Mouse (Mus musculus) lung, postnatal 0 days (tissue): Measurements from ENCODE around the gene Gemin5. TPM values are rescaled to one million over a fixed set of nuclear protein-coding genes. Genes with fewer than 3 reads are reported as not detected.
A peak's percentile ranks its signal among the peaks of the same experiment; 100 is the strongest.
"Not testable (repeated sequence)": the region's sequence is repeated elsewhere in the genome, so short reads cannot be mapped to it uniquely, and the experiment has no call there.

Source experiments
- ATAC-seq: fragments of 200-750 bp; cut with Nextera tagmentation; 2 replicates; pipeline ENCODE4 v1.8.0; 2017; ENCODE audit warnings: moderate library complexity
- DNase-seq: peaks from one replicate; pipeline ENCODE4 v3.0.0-alpha.2; 2016; ENCODE audit warnings: low spot score
- H3K27ac ChIP-seq: fragments of 300-500 bp; sonication (generic); 2 replicates; pipeline ENCODE4 v1.5.1; 2014; ENCODE audit warnings: antibody characterized with exemption, mild to moderate bottlenecking, low read length, mixed read lengths
- H3K27me3 ChIP-seq: fragments of 300-500 bp; sonication (generic); replicated peaks from 2 replicates; pipeline ENCODE4 v1.6.1; 2014; ENCODE audit warnings: low read length, mixed read lengths; ENCODE audit not compliant: insufficient read depth
- H3K36me3 ChIP-seq: fragments of 300-500 bp; sonication (generic); 2 replicates; pipeline ENCODE4 v1.6.1; 2014; ENCODE audit warnings: low read length, mixed read lengths; ENCODE audit not compliant: insufficient read depth
- H3K4me1 ChIP-seq: fragments of 300-500 bp; sonication (generic); 2 replicates; pipeline ENCODE4 v1.6.1; 2014; ENCODE audit warnings: antibody characterized with exemption, low read depth, low read length, mixed read lengths; ENCODE audit not compliant: insufficient read depth
- H3K4me2 ChIP-seq: fragments of 300-500 bp; sonication (generic); replicated peaks from 2 replicates; pipeline ENCODE4 v1.6.1; 2014; ENCODE audit warnings: low read depth, mild to moderate bottlenecking, low read length, moderate library complexity, mixed read lengths
- H3K4me3 ChIP-seq: fragments of 300-500 bp; sonication (generic); 2 replicates; pipeline ENCODE4 v1.5.1; 2014; ENCODE audit warnings: low read depth, low read length
- H3K9ac ChIP-seq: fragments of 300-500 bp; sonication (generic); replicated peaks from 2 replicates; pipeline ENCODE4 v1.6.1; 2014; ENCODE audit warnings: low read depth, mild to moderate bottlenecking
- H3K9me3 ChIP-seq: fragments of 300-500 bp; sonication (generic); 2 replicates; pipeline ENCODE4 v1.6.1; 2016; ENCODE audit warnings: low read length, mixed read lengths
- CTCF ChIP-seq: IDR thresholded peaks from 2 replicates; pipeline ENCODE4 v1.5.1; 2016; ENCODE audit warnings: antibody characterized with exemption, mild to moderate bottlenecking
- EP300 ChIP-seq: IDR thresholded peaks from 2 replicates; pipeline ENCODE4 v1.6.1; 2016; ENCODE audit warnings: antibody characterized with exemption, mild to moderate bottlenecking, control low read depth
- WGBS: fragments of 180-500 bp; shearing (Covaris S2); extraction: QIAGEN DNeasy Blood & Tissue Kit; methylation state at CpG from one replicate; pipeline ENCODE4 v1.1.7; 2014; 5-methylcytosine and 5-hydroxymethylcytosine counted together
- polyA plus RNA-seq: library from polyadenylated mRNA; unstranded; fragments of >200 nt; fragmentation: Nextera tagmentation; extraction: Ambion mirVana; gene quantifications from 2 replicates; pipeline ENCODE4 v1.2.1, GENCODE M21; 2015

Gene Gemin5
- polyA plus RNA-seq, 1 experiment from 2014 or later, result 4.3 TPM

DNA sequence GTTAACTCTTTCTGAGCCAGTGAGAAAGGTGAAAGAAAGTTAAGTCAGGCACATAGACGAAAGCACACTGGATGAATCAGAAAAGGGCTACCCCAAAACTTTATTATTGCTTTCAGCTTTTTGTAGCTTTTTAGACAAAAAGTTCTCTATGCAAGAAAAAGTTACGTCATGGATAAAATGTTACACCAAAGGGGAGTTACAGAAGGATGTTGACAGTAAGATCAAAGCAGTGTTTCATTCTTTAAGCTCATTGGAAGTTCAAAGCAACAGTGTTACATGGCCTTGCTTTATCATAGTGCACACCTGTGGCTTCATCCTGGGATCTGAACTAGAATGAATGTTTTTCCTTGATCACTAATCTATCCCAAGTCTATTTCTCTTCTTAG, 43.3 kb upstream of the Gemin5 start:
- TF ChIP-seq EP300, result no peak
- no peak for TF ChIP-seq CTCF
- no peak overlapping the region for H3K27ac ChIP-seq
- DNase-seq, result no peak
- H3K4me3 ChIP-seq, result no peak overlapping the region
- WGBS, result 25% methylated on average over 2 of the region's 2 CpGs
- no peaks in the 10 kb centered on the region for H3K27me3 ChIP-seq
- H3K4me1 ChIP-seq, result peaks cover 5% of the 10 kb centered on the region; the same call in 1 of the 2 replicates
- ATAC-seq, result no peak
- no peak overlapping the region for H3K4me2 ChIP-seq
- no peak overlapping the region for H3K9ac ChIP-seq
- no peaks in the 10 kb centered on the region for H3K9me3 ChIP-seq
- H3K36me3 ChIP-seq, result no peaks in the 10 kb centered on the region

DNA sequence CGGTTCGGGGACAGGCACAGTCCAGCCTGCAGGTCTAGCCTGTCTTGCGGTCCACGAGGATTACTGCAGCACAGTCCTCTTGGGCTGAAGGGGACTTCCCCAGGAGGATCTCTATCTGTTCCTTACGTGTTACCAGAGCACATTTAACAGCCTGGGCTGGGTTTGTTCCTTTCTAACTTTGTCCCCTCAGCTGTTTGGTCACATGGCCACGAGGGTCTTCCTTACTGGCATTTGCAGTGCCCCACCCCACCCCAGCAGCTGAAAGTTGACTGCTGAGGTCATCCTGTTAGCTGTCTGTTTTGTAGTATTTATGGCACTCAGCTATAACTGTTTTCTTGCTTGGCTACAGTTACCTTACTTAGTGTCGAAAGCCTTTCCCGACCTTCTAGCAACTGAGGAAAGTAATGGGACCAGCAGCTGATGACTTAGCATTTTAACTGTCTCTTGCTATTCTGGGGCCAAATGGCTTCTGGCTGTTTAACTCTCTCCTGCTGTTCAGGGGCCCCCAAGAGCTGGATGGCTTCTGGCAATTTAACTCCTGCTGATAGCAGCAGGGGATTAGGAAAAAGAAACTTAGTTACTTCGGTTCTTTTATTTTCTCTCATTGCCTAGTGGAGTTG, 42.8 kb upstream of the Gemin5 start:
- H3K9me3 ChIP-seq, result no peaks in the 10 kb centered on the region
- no peaks in the 10 kb centered on the region for H3K36me3 ChIP-seq
- H3K27ac ChIP-seq, result no peak overlapping the region
- H3K4me2 ChIP-seq, result no peak overlapping the region
- H3K4me3 ChIP-seq, result no peak overlapping the region
- peaks cover 5% of the 10 kb centered on the region; the same call in 1 of the 2 replicates for H3K4me1 ChIP-seq
- WGBS, result 29% methylated on average over 9 of the region's 9 CpGs
- ATAC-seq (no peak), DNase-seq (no peak)
- TF ChIP-seq EP300 (no peak), CTCF (no peak)
- no peak overlapping the region for H3K9ac ChIP-seq
- H3K27me3 ChIP-seq, result no peaks in the 10 kb centered on the region

DNA sequence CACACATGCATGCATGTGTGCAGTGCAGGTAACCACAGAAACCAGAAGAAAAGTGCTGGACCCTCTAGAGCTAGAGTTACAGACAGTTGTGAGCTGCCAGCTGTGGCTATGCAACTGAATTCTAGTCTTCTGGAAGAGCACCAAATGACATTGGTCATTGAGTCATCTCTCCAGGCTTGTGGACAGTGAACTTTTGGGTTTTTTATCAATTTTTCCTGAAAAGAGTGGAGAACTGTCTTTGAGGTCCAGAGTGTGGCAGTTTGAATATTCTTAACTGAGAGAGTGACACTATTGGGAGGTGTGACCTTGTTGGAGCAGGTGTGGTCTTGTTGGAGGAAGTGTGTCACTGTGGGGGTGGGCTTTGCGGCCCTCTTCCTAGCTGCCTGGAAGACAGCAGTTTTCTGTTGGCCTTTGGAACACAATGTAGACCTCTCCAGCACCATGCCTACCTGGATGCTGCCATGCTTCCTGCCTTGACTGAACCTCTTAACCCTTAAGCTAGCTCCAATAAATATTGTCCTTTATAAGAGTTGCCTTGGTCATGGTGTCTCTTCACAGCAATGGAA, 42.1 kb upstream of the Gemin5 start:
- Histone ChIP-seq H3K4me2 (no peak overlapping the region), H3K9me3 (no peaks in the 10 kb centered on the region), H3K4me1 (peaks cover 5% of the 10 kb centered on the region; the same call in 1 of the 2 replicates), H3K9ac (no peak overlapping the region), H3K36me3 (no peaks in the 10 kb centered on the region), H3K27me3 (no peaks in the 10 kb centered on the region), H3K27ac (no peak overlapping the region), H3K4me3 (no peak overlapping the region)
- ATAC-seq, result no peak
- 60% methylated on average over 1 of the region's 1 CpGs for WGBS
- TF ChIP-seq CTCF (no peak), EP300 (no peak)
- no peak for DNase-seq

DNA sequence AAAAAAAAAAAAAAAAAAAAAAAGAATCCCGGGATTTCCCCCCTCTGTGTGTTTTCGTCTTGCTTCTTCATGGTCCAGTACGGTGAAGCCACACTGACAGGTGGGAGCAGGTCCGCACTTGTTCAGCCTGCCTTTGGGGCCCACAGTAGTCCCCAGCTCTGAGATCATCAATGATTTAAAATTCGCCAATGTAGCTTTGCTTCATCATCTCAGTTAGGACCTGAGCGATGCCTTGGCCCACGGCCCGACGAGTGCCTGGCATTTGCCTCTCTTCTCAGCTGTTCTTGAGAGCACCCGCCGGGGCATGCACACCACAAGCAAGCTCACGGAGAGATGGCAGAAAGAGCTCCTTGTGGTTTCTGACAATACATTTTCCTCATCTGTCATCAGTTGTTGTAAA, 32.7 kb upstream of the Gemin5 start:
- TF ChIP-seq CTCF (no peak), EP300 (no peak)
- WGBS, result 79% methylated on average over 12 of the region's 12 CpGs
- no peaks in the 10 kb centered on the region for H3K9me3 ChIP-seq
- H3K36me3 ChIP-seq, result no peaks in the 10 kb centered on the region
- no peaks in the 10 kb centered on the region for H3K27me3 ChIP-seq
- no peak overlapping the region; the same call in 1 of the 2 replicates for H3K4me2 ChIP-seq
- no peak overlapping the region for H3K27ac ChIP-seq
- 0 out of 2 replicates have a peak, but pooled peaks cover 3% of the 10 kb centered on the region for H3K4me1 ChIP-seq
- DNase-seq, result no peak
- H3K4me3 ChIP-seq, result no peak overlapping the region
- H3K9ac ChIP-seq, result no peak overlapping the region
- ATAC-seq, result no peak

GRCm38 (mm10) chr11:58200226-58200625, 31.9 kb upstream of the Gemin5 start:
- Histone ChIP-seq H3K36me3 (no peaks in the 10 kb centered on the region), H3K4me3 (no peak overlapping the region), H3K4me1 (0 out of 2 replicates have a peak, but pooled peaks cover 3% of the 10 kb centered on the region), H3K27me3 (no peaks in the 10 kb centered on the region), H3K4me2 (peak overlapping the region; percentile 67), H3K9ac (no peak overlapping the region), H3K27ac (no peak overlapping the region), H3K9me3 (no peaks in the 10 kb centered on the region)
- TF ChIP-seq CTCF (no peak), EP300 (no peak)
- 92% methylated on average over 4 of the region's 4 CpGs for WGBS
- no peak for DNase-seq
- no peak for ATAC-seq

DNA sequence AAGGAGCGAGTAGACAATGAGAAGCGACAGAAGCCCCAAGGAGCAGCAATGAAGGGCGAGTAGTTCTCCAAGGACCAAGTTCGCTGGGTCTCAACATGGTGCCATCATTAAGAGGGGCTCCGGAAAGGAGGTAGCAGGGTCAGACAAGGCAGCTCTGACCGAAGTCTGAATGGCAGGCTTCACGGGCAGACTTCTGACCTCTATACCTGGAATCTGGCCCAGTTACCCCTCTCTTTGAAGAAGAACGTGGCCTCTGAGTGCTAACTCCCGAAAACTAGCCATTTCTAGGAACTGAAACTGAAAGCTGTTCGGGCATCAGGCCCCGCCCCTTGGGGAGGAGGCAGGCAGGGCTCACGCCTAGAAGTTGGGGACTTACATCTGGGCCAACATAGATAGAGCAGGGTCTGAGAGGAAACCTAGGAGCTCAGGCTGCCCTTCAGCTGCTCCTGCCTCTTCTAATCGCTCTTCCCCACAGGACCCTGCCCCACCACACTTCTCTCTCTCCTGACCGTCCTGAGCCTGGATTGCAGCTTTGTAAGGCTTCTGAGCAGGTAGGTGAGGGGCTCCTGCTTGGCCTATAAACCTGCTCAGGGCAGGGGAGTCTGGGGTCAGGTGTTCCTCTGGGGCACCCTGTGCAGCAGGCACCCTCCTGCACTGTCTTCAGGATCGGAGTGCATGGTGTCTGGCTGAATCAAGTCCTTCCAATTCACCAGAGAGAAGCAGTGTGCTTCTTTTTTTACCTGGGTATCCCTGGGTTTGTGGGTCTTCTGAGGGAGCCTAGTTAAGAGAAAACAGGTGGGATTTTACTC, 31.1 kb upstream of the Gemin5 start, which contains the start of the genes Igtp and Irgm2:
Gene Igtp, plus strand, starts transcription at position 328 of the 809 bp plus-strand sequence.
Gene Irgm2, plus strand, starts transcription at position 390 of the 809 bp plus-strand sequence.
- H3K4me3 ChIP-seq, result peak within 1 kb of the TSS; percentile 77
- H3K9ac ChIP-seq, result peak within 1 kb of the TSS; percentile 62
- TF ChIP-seq EP300, result 0 out of 2 replicates have a peak, but pooled peaks have one; percentile 25
- H3K4me1 ChIP-seq, H3K9me3 ChIP-seq, H3K36me3 ChIP-seq, H3K27me3 ChIP-seq: not testable (repeated sequence)
- H3K27ac ChIP-seq, result peak within 1 kb of the TSS; percentile 82
- H3K4me2 ChIP-seq, result peak within 1 kb of the TSS; percentile 67
- 7% methylated on average over 13 of the region's 15 CpGs for WGBS
- peak; percentile 95 for ATAC-seq
- peak; percentile 88 for DNase-seq
